Mouse (Mus musculus) heart, postnatal 0 days (tissue): ENCODE results near the gene Tmem97. TPM values are rescaled to one million over a fixed set of nuclear protein-coding genes. Genes with fewer than 3 reads are reported as not detected.

ENCODE experiments used
- ATAC-seq: fragments of 200-750 bp; cut with Nextera tagmentation; 2 replicates; pipeline ENCODE4 v1.8.0; 2017; ENCODE audit warnings: low read depth, moderate number of reproducible peaks, moderate library complexity; ENCODE audit not compliant: insufficient read depth
- DNase-seq: peaks from one replicate; pipeline ENCODE4 v3.0.0-alpha.2; 2016; ENCODE audit warnings: low spot score
- H3K27ac ChIP-seq: fragments of 300-500 bp; sonication (generic); 2 replicates; pipeline ENCODE4 v1.5.1; 2014; ENCODE audit warnings: low read depth, mild to moderate bottlenecking
- H3K27me3 ChIP-seq: fragments of 300-500 bp; sonication (generic); 2 replicates; pipeline ENCODE4 v1.6.1; 2014; ENCODE audit warnings: low read length, mixed read lengths; ENCODE audit not compliant: control insufficient read depth, insufficient read depth
- H3K36me3 ChIP-seq: fragments of 300-500 bp; sonication (generic); replicated peaks from 2 replicates; pipeline ENCODE4 v1.6.1; 2014; ENCODE audit warnings: low read length, mixed read lengths; ENCODE audit not compliant: control insufficient read depth, insufficient read depth
- H3K4me1 ChIP-seq: fragments of 300-500 bp; sonication (generic); 2 replicates; pipeline ENCODE4 v1.6.1; 2014; ENCODE audit warnings: antibody characterized with exemption; ENCODE audit not compliant: control insufficient read depth, insufficient read depth
- H3K4me2 ChIP-seq: fragments of 300-500 bp; sonication (generic); 2 replicates; pipeline ENCODE4 v1.6.1; 2014; ENCODE audit warnings: low read depth, mild to moderate bottlenecking, low read length, moderate library complexity
- H3K4me3 ChIP-seq: fragments of 300-500 bp; sonication (generic); 2 replicates; pipeline ENCODE4 v1.5.1; 2014; ENCODE audit warnings: low read depth, low read length
- H3K9ac ChIP-seq: fragments of 300-500 bp; sonication (generic); replicated peaks from 2 replicates; pipeline ENCODE4 v1.6.1; 2014; ENCODE audit warnings: low read depth, low read length, mixed read lengths
- H3K9me3 ChIP-seq: fragments of 300-500 bp; sonication (generic); replicated peaks from 2 replicates; pipeline ENCODE4 v1.6.1; 2016; ENCODE audit warnings: low read length; ENCODE audit not compliant: control insufficient read depth
- CTCF ChIP-seq: IDR thresholded peaks from 2 replicates; pipeline ENCODE4 v1.5.1; 2016; ENCODE audit warnings: antibody characterized with exemption, control low read depth, low read depth
- EP300 ChIP-seq: IDR thresholded peaks from 2 replicates; pipeline ENCODE4 v1.6.1; 2016; ENCODE audit warnings: antibody characterized with exemption, low read depth
- WGBS: fragments of 180-500 bp; shearing (Covaris S2); extraction: QIAGEN DNeasy Blood & Tissue Kit; methylation state at CpG from one replicate; pipeline ENCODE4 v1.1.7; 2014; 5-methylcytosine and 5-hydroxymethylcytosine counted together
- polyA plus RNA-seq: library from polyadenylated mRNA; unstranded; fragments of >200 nt; fragmentation: Nextera tagmentation; extraction: Ambion mirVana; gene quantifications from 2 replicates; pipeline ENCODE4 v1.2.1, GENCODE M21; 2015
- total RNA-seq: library from RNA; depleted of rRNA; stranded (reverse); fragments of >200 nt; gene quantifications from 2 replicates; pipeline ENCODE4 v1.2.3, GENCODE M21; 2014; ENCODE audit warnings: low replicate concordance

Gene Tmem97
- total and polyA plus RNA-seq, 2 experiments from 2014 or later: 39.4 to 41.5 TPM

- H3K36me3 ChIP-seq: peaks cover 51% of the 10 kb centered on the region
- no peak overlapping the region for H3K4me2 ChIP-seq
Measured at GRCm38 (mm10) chr11:78571854-78572253, 21.3 kb upstream of the Tmem97 start.

GRCm38 (mm10) chr11:78571441-78571840, 20.9 kb upstream of the Tmem97 start:
- Histone ChIP-seq H3K27me3 (no peaks in the 10 kb centered on the region), H3K9ac (no peak overlapping the region), H3K36me3 (peaks cover 50% of the 10 kb centered on the region), H3K4me3 (no peak overlapping the region), H3K4me1 (peaks cover 3% of the 10 kb centered on the region; the same call in 1 of the 2 replicates), H3K9me3 (no peaks in the 10 kb centered on the region), H3K4me2 (no peak overlapping the region), H3K27ac (no peak overlapping the region)
- WGBS: 95% methylated on average over 8 of the region's 8 CpGs
- TF ChIP-seq EP300 (no peak), CTCF (no peak)
- ATAC-seq (no peak), DNase-seq (no peak)

More at GRCm38 (mm10) chr11:78571854-78572253, 21.3 kb upstream of the Tmem97 start:
- 81% methylated on average over 6 of the region's 6 CpGs for WGBS
- no peak for ATAC-seq
- H3K27me3 ChIP-seq: no peaks in the 10 kb centered on the region
- H3K9me3 ChIP-seq: no peaks in the 10 kb centered on the region
- TF ChIP-seq CTCF: no peak
- H3K4me1 ChIP-seq: no peaks in the 10 kb centered on the region
- no peak overlapping the region for H3K9ac ChIP-seq
- H3K27ac ChIP-seq: no peak overlapping the region
- no peak overlapping the region for H3K4me3 ChIP-seq
- DNase-seq: no peak

DNA sequence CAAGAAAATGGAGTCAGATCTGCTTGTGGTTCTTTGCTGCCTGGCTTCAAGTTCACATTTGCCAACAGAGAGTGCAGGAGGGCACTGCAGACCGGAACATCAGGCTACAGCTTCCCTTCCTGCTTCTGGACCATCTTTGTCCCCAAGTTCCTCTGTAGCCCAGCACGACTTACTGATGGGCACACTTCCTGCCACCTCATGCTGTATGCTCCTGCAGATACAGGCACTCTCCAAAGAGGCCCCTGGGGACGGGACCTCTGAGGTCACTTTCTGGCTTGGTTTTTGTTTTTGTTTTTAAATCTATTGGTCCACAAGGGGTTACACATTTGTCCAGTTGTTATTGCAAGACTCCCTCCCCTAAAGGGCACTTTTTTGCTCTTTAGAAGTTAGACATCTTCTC, 19.2 kb upstream of the Tmem97 start:
- Histone ChIP-seq H3K4me2 (no peak overlapping the region), H3K36me3 (peaks cover 48% of the 10 kb centered on the region), H3K9me3 (no peaks in the 10 kb centered on the region), H3K27ac (no peak overlapping the region), H3K4me1 (peaks cover 6% of the 10 kb centered on the region), H3K9ac (no peak overlapping the region), H3K27me3 (no peaks in the 10 kb centered on the region), H3K4me3 (no peak overlapping the region)
- WGBS: 47% methylated on average over 3 of the region's 3 CpGs
- DNase-seq (no peak), ATAC-seq (no peak)
- TF ChIP-seq CTCF (no peak), EP300 (no peak)

DNA sequence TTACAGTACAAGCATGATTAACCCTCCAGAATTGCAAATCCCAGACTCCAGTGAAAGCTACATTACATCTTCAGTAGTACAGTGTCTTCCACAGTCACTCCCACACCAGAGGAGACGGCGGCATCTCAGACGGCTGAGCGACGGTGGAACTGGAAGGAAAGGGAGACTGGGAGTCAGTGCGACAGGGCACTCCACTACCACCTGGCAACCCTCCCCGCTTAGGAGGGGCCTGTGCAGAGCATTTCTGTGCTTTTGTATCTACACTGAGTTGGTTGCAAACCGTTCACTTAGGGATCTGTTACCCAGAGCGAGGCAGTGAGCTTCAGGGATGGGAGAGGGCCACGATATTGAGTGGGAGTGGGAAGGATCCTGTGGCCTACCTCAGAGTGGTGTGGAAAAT, 18.2 kb upstream of the Tmem97 start:
- no peak for ATAC-seq
- no peak for DNase-seq
- Histone ChIP-seq H3K27ac (no peak overlapping the region), H3K9ac (no peak overlapping the region), H3K27me3 (no peaks in the 10 kb centered on the region), H3K4me2 (no peak overlapping the region), H3K9me3 (no peaks in the 10 kb centered on the region), H3K36me3 (peaks cover 42% of the 10 kb centered on the region), H3K4me1 (peaks cover 6% of the 10 kb centered on the region), H3K4me3 (no peak overlapping the region)
- TF ChIP-seq CTCF: no peak
- TF ChIP-seq EP300: no peak
- 74% methylated on average over 10 of the region's 10 CpGs for WGBS

- ATAC-seq (no peak), DNase-seq (no peak)
- Histone ChIP-seq H3K36me3 (peaks cover 33% of the 10 kb centered on the region), H3K9ac (no peak overlapping the region), H3K4me3 (no peak overlapping the region), H3K27ac (no peak overlapping the region), H3K4me2 (no peak overlapping the region), H3K27me3 (no peaks in the 10 kb centered on the region), H3K4me1 (peaks cover 6% of the 10 kb centered on the region), H3K9me3 (no peaks in the 10 kb centered on the region)
- 87% methylated on average over 6 of the region's 6 CpGs for WGBS
- TF ChIP-seq CTCF (no peak), EP300 (no peak)
Measured at GRCm38 (mm10) chr11:78567614-78568013, 17.0 kb upstream of the Tmem97 start.

GRCm38 (mm10) chr11:78566775-78567174, 16.2 kb upstream of the Tmem97 start:
- no peaks in the 10 kb centered on the region for H3K9me3 ChIP-seq
- no peak overlapping the region for H3K4me3 ChIP-seq
- no peak overlapping the region for H3K4me2 ChIP-seq
- H3K4me1 ChIP-seq: peaks cover 6% of the 10 kb centered on the region
- H3K27ac ChIP-seq: peak overlapping the region; percentile 79
- peak; percentile 55 for DNase-seq
- peak; percentile 57; the same call in 1 of the 2 replicates for TF ChIP-seq EP300
- no peak for TF ChIP-seq CTCF
- whole genome bisulfite sequencing: 26% methylated on average over 6 of the region's 6 CpGs
- no peaks in the 10 kb centered on the region for H3K27me3 ChIP-seq
- peak; percentile 71 for ATAC-seq
- H3K9ac ChIP-seq: no peak overlapping the region
- peaks cover 25% of the 10 kb centered on the region for H3K36me3 ChIP-seq
